Mouse (Mus musculus) testis, adult 2 months (tissue): ENCODE measurements at regions not wholly inside any gene's neighbourhood (a gene's known extent, or its start where the extent isn't known, plus 50 kb on each side); places are given as distances from the start of the nearest gene placed in this dataset.

Source experiments
- H3K27ac ChIP-seq: fragments of 200-500 bp; 2 replicates; pipeline ENCODE4 v1.5.1; 2012; ENCODE audit warnings: low read depth, low read length; ENCODE audit not compliant: control insufficient read depth, insufficient read depth
- H3K27me3 ChIP-seq: fragments of 200-500 bp; 2 replicates; pipeline ENCODE4 v1.6.1; 2012; ENCODE audit warnings: mild to moderate bottlenecking, low read length, moderate library complexity; ENCODE audit not compliant: control insufficient read depth, insufficient read depth
- H3K36me3 ChIP-seq: fragments of 200-500 bp; 2 replicates; pipeline ENCODE4 v1.6.1; 2012; ENCODE audit warnings: mild to moderate bottlenecking, low read length; ENCODE audit not compliant: control insufficient read depth, insufficient read depth
- H3K4me1 ChIP-seq: fragments of 200-500 bp; 2 replicates; pipeline ENCODE4 v1.6.1; 2012; ENCODE audit warnings: low read length; ENCODE audit not compliant: control insufficient read depth, insufficient read depth
- H3K4me3 ChIP-seq: fragments of 200-500 bp; 2 replicates; pipeline ENCODE4 v1.5.1; 2012; ENCODE audit warnings: low read depth, mild to moderate bottlenecking, low read length, moderate library complexity, mixed read lengths; ENCODE audit not compliant: control insufficient read depth
- CTCF ChIP-seq: fragments of 200-500 bp; IDR thresholded peaks from 2 replicates; pipeline ENCODE4 v1.5.1; 2012; ENCODE audit warnings: low read depth, mild to moderate bottlenecking, inconsistent platforms, low read length, moderate library complexity; ENCODE audit not compliant: control insufficient read depth, insufficient read depth, insufficient replicate concordance
- POLR2A ChIP-seq: fragments of 200-500 bp; IDR thresholded peaks from 2 replicates; pipeline ENCODE4 v1.6.1; 2012; ENCODE audit warnings: low read depth, mild to moderate bottlenecking, inconsistent platforms, low read length, moderate library complexity; ENCODE audit not compliant: control insufficient read depth

DNA sequence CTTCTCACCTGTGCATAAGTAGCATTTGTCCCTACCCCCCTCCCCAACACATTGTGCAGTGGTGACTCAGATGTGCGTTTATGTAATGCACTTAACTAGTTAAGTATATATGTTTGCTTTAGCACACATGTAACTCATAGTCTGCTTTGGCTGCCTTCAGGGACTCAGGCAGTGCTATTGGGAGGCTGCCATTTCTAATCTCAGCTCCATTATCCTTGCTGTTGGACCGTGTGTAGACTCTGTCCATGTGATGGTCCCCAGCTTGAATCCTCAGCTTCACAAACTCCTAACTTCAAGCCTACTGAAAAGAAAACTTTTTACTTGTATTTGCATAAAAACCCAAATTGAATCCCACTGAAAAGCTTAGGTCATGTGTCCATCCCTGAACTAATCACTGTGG, 194.7 kb upstream of the Ppp2r3a start:
- TF ChIP-seq POLR2A (no peak), CTCF (no peak)
- H3K36me3 ChIP-seq = no peaks in the 10 kb centered on the region
- no peak overlapping the region for H3K4me3 ChIP-seq
- H3K4me1 ChIP-seq = no peaks in the 10 kb centered on the region; the same call in 1 of the 2 replicates
- no peak overlapping the region for H3K27ac ChIP-seq
- H3K27me3 ChIP-seq = no peaks in the 10 kb centered on the region

DNA sequence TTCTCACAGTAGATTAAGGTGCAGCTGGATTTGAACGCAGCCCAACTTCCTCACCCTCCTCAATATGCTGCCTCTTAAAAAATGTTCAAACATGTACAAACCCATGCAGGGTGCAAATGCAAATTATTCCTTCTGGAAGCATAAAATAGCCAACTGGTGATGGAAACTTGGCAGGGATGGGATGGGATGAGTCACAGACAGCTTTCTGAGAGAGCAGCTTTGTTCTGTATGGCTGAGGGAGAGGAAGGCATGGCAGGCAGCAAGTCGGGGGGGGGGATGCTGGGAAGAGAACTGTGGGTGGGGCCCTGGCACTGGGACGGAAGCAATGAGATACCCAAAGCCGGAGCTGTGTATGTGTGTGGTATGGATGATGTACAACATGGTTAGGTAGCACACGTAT, 194.2 kb upstream of the Ppp2r3a start:
- Histone ChIP-seq H3K36me3 (no peaks in the 10 kb centered on the region), H3K27ac (no peak overlapping the region), H3K27me3 (no peaks in the 10 kb centered on the region), H3K4me1 (no peaks in the 10 kb centered on the region; the same call in 1 of the 2 replicates), H3K4me3 (no peak overlapping the region)
- TF ChIP-seq POLR2A = no peak
- no peak for TF ChIP-seq CTCF

DNA sequence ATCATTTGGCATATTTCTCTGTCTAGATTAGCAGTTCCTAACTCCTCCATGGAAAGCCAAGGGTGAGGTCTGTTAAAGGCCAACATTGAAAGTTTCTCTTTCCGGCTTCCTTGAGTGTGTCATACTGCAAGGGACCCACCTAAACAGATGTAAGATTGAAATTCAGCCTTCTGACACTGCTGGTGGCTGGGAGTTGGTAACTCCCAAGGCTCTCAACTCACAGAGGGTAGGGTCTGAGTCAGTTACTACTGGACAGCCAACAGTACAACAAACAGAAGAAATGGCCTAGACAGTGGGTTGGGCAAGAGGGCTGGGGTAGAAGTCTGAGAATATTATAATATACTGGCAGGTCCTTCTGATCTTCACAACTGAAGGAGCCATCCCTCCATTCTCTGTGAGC, 193.7 kb upstream of the Ppp2r3a start:
- no peak overlapping the region for H3K4me3 ChIP-seq
- H3K36me3 ChIP-seq = no peaks in the 10 kb centered on the region
- TF ChIP-seq POLR2A (no peak), CTCF (no peak)
- no peaks in the 10 kb centered on the region for H3K27me3 ChIP-seq
- no peak overlapping the region for H3K27ac ChIP-seq
- no peaks in the 10 kb centered on the region; the same call in 1 of the 2 replicates for H3K4me1 ChIP-seq

DNA sequence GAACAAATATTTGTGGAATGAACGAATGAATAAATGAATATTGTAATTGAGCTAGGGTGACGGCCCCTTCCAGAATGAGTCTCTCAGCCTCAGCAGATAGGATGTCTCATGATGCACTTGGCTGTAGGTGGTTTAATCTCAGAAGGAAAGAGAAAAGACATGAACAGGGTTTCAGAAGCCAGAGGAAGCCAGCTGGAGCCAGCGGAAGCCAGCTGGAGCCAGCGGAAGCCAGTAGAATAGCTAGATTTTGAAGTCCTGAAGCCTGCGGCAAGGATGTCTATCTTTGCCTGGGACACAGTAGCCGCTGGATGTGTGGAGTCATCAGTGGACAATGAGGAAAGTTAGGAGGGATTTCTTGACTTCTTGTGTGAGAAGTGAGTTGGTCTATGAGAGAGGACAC, 188.3 kb upstream of the Ppp2r3a start:
- H3K27ac ChIP-seq = no peak overlapping the region
- no peak overlapping the region for H3K4me3 ChIP-seq
- H3K4me1 ChIP-seq = peaks cover 5% of the 10 kb centered on the region; the same call in 1 of the 2 replicates
- no peaks in the 10 kb centered on the region for H3K36me3 ChIP-seq
- TF ChIP-seq POLR2A (no peak), CTCF (no peak)
- no peaks in the 10 kb centered on the region for H3K27me3 ChIP-seq

DNA sequence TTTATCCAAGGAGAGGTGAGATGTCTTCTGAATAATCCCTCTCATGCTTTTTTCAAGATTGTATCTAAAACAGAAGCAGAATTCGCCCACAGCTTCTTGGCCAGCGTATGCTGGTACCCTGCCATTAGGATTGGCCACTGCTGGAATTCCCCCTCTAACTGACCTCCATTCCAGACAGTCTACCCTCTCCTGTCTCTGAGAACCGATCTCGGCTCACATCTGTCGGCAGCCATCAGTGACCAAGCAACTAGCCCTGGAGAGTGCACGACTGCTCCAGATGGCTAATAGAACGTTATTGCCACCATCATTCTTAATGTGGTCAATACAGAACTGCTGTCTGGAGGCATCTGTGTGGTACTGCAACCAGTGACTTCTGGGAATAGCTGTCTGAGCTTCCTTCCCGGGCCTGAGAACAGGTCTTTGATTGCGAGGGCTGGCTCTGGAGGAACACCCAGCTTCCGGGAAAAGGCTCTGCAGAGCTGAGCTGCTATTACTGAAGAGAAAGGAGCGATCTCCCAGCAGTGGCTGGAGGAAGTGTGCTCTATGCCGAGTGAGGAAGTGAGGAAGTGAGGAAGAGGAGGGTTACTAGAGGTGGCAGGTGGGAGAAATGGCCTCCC, 187.1 kb upstream of the Ppp2r3a start:
- Histone ChIP-seq H3K27ac (no peak overlapping the region), H3K27me3 (no peaks in the 10 kb centered on the region), H3K4me3 (no peak overlapping the region), H3K4me1 (peaks cover 5% of the 10 kb centered on the region; the same call in 1 of the 2 replicates), H3K36me3 (no peaks in the 10 kb centered on the region)
- TF ChIP-seq CTCF = no peak
- no peak for TF ChIP-seq POLR2A

DNA sequence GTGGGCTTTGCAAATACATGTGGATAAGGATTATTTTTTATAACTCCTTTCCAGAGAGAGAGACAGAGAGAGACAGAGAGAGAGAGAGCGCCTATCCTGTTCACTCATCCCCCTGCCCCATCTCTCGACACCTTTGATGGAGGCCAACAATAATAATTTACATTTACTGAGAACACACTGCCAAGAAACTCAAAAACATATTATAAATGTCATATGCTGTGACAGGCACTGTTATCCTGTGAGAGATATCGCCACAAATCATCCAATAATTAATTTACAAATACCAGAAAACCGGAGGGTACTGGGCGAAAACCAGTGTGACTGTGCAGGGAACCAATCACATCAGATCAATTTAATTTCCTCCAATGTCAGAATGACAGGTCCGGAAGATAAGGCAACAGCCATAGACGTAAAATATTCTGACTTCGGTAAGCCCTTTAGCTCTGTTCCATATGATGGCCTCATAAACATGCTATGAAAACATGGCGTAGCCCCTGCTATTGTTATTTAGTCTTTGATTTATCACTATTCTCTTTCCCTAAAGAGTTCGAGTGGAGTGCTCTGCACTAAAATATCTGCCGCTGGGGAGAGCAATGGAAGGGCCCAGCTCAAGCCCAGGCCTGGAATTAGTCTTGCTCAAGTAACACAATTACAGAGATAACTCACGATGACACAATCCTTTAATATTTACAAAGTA, 173.5 kb upstream of the Ppp2r3a start:
- Histone ChIP-seq H3K27me3 (no peaks in the 10 kb centered on the region), H3K4me1 (no peaks in the 10 kb centered on the region), H3K4me3 (no peak overlapping the region), H3K27ac (no peak overlapping the region), H3K36me3 (no peaks in the 10 kb centered on the region)
- TF ChIP-seq POLR2A (no peak), CTCF (no peak)

DNA sequence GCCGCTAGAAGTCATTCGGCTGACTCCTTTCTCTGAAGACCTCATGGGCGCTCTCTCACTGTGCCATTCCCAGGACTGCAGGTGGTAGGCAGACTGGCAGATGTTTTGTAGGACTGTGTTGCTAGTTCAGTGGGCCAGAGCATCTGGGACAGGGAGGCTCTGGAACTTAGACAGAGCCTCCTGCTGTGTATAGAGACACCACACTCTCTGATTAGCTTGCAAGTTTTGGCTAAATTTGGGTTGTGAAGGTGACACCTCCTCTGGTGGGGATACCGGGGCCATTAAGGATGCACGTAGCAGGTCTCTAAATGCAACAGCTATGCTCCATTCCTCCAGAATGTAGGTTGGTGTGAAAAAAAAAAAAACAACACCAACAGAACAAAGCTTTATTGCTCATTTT, 171.4 kb upstream of the Ppp2r3a start:
- Histone ChIP-seq H3K27ac (no peak overlapping the region), H3K36me3 (no peaks in the 10 kb centered on the region), H3K27me3 (no peaks in the 10 kb centered on the region), H3K4me3 (no peak overlapping the region), H3K4me1 (no peaks in the 10 kb centered on the region)
- TF ChIP-seq POLR2A (no peak), CTCF (no peak)
